Mouse (Mus musculus) lung, embryonic 16.5 days (tissue): ENCODE measurements around the gene Cep112. TPM values are rescaled to one million over a fixed set of nuclear protein-coding genes. Genes with fewer than 3 reads are reported as not detected.
A peak's percentile ranks its signal among the peaks of the same experiment; 100 is the strongest.

Experiments used
- ATAC-seq: fragments of 200-750 bp; cut with Nextera tagmentation; 2 replicates; pipeline ENCODE4 v1.8.0; 2017; ENCODE audit warnings: low read depth, mild to moderate bottlenecking, moderate library complexity
- H3K27ac ChIP-seq: fragments of 300-500 bp; sonication (generic); 2 replicates; pipeline ENCODE4 v1.5.1; 2014; ENCODE audit warnings: mild to moderate bottlenecking, control low read depth, low read length
- H3K27me3 ChIP-seq: fragments of 300-500 bp; sonication (generic); 2 replicates; pipeline ENCODE4 v1.6.1; 2014; ENCODE audit warnings: low read depth, low read length, mixed read lengths; ENCODE audit not compliant: control insufficient read depth, insufficient read depth
- H3K36me3 ChIP-seq: fragments of 300-500 bp; sonication (generic); 2 replicates; pipeline ENCODE4 v1.6.1; 2014; ENCODE audit warnings: low read length; ENCODE audit not compliant: control insufficient read depth, insufficient read depth
- H3K4me1 ChIP-seq: fragments of 300-500 bp; sonication (generic); replicated peaks from 2 replicates; pipeline ENCODE4 v1.6.1; 2014; ENCODE audit warnings: low read length, mixed read lengths; ENCODE audit not compliant: control insufficient read depth, insufficient read depth
- H3K4me2 ChIP-seq: fragments of 300-500 bp; sonication (generic); 2 replicates; pipeline ENCODE4 v1.6.1; 2014; ENCODE audit warnings: low read depth, low read length, control low read depth
- H3K4me3 ChIP-seq: fragments of 300-500 bp; sonication (generic); 2 replicates; pipeline ENCODE4 v1.5.1; 2014; ENCODE audit warnings: mild to moderate bottlenecking, low read length, control low read depth
- H3K9ac ChIP-seq: fragments of 300-500 bp; sonication (generic); 2 replicates; pipeline ENCODE4 v1.6.1; 2014; ENCODE audit warnings: low read length, control low read depth
- H3K9me3 ChIP-seq: fragments of 300-500 bp; sonication (generic); 2 replicates; pipeline ENCODE4 v1.6.1; 2016; ENCODE audit warnings: low read length; ENCODE audit not compliant: control insufficient read depth
- WGBS: fragments of 180-500 bp; shearing (Covaris S2); extraction: QIAGEN DNeasy Blood & Tissue Kit; methylation state at CpG from one replicate; pipeline ENCODE4 v1.1.7; 2014; 5-methylcytosine and 5-hydroxymethylcytosine counted together
- polyA plus RNA-seq: library from polyadenylated mRNA; unstranded; fragments of >200 nt; fragmentation: Nextera tagmentation; extraction: Ambion mirVana; gene quantifications from 2 replicates; pipeline ENCODE4 v1.2.1, GENCODE M21; 2015

Cep112 gene
- polyA plus RNA-seq, 1 experiment from 2014 or later = 15.4 TPM

- 73% methylated on average over 15 of the region's 15 CpGs for WGBS
- Histone ChIP-seq H3K36me3 (no peaks in the 10 kb centered on the region), H3K4me2 (no peak overlapping the region), H3K4me1 (no peaks in the 10 kb centered on the region), H3K9me3 (no peaks in the 10 kb centered on the region), H3K27me3 (no peaks in the 10 kb centered on the region), H3K27ac (no peak overlapping the region), H3K9ac (no peak overlapping the region), H3K4me3 (no peak overlapping the region)
- no peak for ATAC-seq
These were observed 355.6 kb downstream of the Cep112 start for GRCm38 (mm10) chr11:108780271-108781250.

- no peak overlapping the region for H3K4me2 ChIP-seq
- H3K27me3 ChIP-seq = no peaks in the 10 kb centered on the region
- no peaks in the 10 kb centered on the region for H3K9me3 ChIP-seq
- no peaks in the 10 kb centered on the region for H3K36me3 ChIP-seq
- H3K27ac ChIP-seq = no peak overlapping the region
- H3K4me3 ChIP-seq = no peak overlapping the region
- no peaks in the 10 kb centered on the region; the same call in 1 of the 2 replicates for H3K4me1 ChIP-seq
- WGBS = 58% methylated on average over 5 of the region's 5 CpGs
- H3K9ac ChIP-seq = no peak overlapping the region
- no peak for ATAC-seq
These were observed 373.4 kb downstream of the Cep112 start for GRCm38 (mm10) chr11:108798398-108798797.

GRCm38 (mm10) chr11:108799695-108800094, 374.7 kb downstream of the Cep112 start:
- H3K4me2 ChIP-seq = no peak overlapping the region
- H3K9me3 ChIP-seq = no peaks in the 10 kb centered on the region
- no peak overlapping the region for H3K9ac ChIP-seq
- H3K4me1 ChIP-seq = no peaks in the 10 kb centered on the region; the same call in 1 of the 2 replicates
- no peaks in the 10 kb centered on the region for H3K36me3 ChIP-seq
- no peak for ATAC-seq
- no peaks in the 10 kb centered on the region for H3K27me3 ChIP-seq
- WGBS = 45% methylated on average over 3 of the region's 3 CpGs
- no peak overlapping the region for H3K27ac ChIP-seq
- H3K4me3 ChIP-seq = no peak overlapping the region

- Histone ChIP-seq H3K4me3 (no peak overlapping the region), H3K9ac (no peak overlapping the region), H3K27me3 (no peaks in the 10 kb centered on the region), H3K36me3 (no peaks in the 10 kb centered on the region), H3K4me2 (no peak overlapping the region), H3K4me1 (no peaks in the 10 kb centered on the region; the same call in 1 of the 2 replicates), H3K9me3 (no peaks in the 10 kb centered on the region), H3K27ac (no peak overlapping the region)
- no peak for ATAC-seq
- WGBS = 81% methylated on average over 3 of the region's 3 CpGs
These were observed 379.0 kb downstream of the Cep112 start for GRCm38 (mm10) chr11:108804030-108804429.

GRCm38 (mm10) chr11:108805947-108806346, 381.0 kb downstream of the Cep112 start:
- Histone ChIP-seq H3K4me1 (no peaks in the 10 kb centered on the region; the same call in 1 of the 2 replicates), H3K9ac (no peak overlapping the region), H3K4me2 (no peak overlapping the region), H3K4me3 (no peak overlapping the region), H3K36me3 (no peaks in the 10 kb centered on the region), H3K9me3 (no peaks in the 10 kb centered on the region), H3K27ac (no peak overlapping the region), H3K27me3 (no peaks in the 10 kb centered on the region)
- ATAC-seq = peak; percentile 31; the same call in 1 of the 2 replicates
- 37% methylated on average over 3 of the region's 3 CpGs for WGBS

DNA sequence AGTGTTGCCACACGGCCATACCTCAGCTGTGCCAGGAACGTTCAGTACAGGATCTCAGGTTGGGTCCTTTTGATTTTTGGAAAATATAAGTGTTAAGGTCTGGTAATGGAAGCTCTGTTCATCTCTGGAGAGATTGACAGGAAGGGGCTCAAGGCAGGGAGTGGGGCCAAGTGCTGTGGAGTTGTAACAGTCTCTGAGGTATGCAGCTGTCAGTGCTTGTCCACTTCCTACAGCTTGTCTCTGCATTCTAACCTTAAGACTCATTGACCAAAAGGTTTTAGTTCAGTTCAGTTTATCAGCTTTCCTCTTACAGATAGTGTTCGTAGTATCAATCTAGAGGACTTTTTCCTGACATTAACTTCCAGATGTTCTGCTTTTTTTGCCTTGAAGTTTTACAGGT, 384.6 kb downstream of the Cep112 start:
- H3K27me3 ChIP-seq = no peaks in the 10 kb centered on the region
- no peak for ATAC-seq
- H3K4me1 ChIP-seq = no peaks in the 10 kb centered on the region; the same call in 1 of the 2 replicates
- WGBS = 81% methylated on average over 3 of the region's 3 CpGs
- no peak overlapping the region for H3K9ac ChIP-seq
- no peak overlapping the region for H3K4me2 ChIP-seq
- H3K9me3 ChIP-seq = no peaks in the 10 kb centered on the region
- no peak overlapping the region for H3K4me3 ChIP-seq
- H3K27ac ChIP-seq = no peak overlapping the region
- H3K36me3 ChIP-seq = no peaks in the 10 kb centered on the region

GRCm38 (mm10) chr11:108821771-108822170, 396.8 kb downstream of the Cep112 start:
- H3K27ac ChIP-seq = no peak overlapping the region
- no peaks in the 10 kb centered on the region for H3K27me3 ChIP-seq
- H3K4me3 ChIP-seq = no peak overlapping the region

DNA sequence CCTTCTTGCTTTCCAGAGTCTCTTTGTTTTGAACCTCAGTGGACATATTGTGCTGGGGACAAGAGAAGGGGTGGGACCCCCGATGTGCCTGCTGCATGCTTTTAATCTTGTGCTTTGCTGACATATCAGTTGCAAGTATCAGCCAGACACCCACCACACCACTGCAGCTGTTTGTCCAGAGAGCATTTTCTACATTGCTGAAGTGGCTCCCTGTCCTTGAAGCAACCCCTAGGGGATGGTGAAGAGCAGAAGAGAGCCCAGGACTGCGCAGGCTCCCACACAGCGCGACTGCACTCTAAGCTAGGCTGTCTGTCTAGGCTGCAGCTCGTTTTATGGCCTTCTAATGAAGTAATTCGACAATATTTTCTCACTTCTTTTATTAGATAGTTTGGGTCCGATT, 397.3 kb downstream of the Cep112 start:
- Histone ChIP-seq H3K4me3 (no peak overlapping the region), H3K9ac (no peak overlapping the region), H3K9me3 (peaks cover 5% of the 10 kb centered on the region; the same call in 1 of the 2 replicates), H3K4me1 (peaks cover 8% of the 10 kb centered on the region), H3K27me3 (no peaks in the 10 kb centered on the region), H3K27ac (no peak overlapping the region), H3K36me3 (peaks cover 3% of the 10 kb centered on the region), H3K4me2 (no peak overlapping the region)
- peak; percentile 74; the same call in 1 of the 2 replicates for ATAC-seq
- WGBS = 59% methylated on average over 7 of the region's 7 CpGs

More at GRCm38 (mm10) chr11:108821771-108822170, 396.8 kb downstream of the Cep112 start:
- ATAC-seq = peak; percentile 51; the same call in 1 of the 2 replicates
- Histone ChIP-seq H3K4me1 (peaks cover 8% of the 10 kb centered on the region), H3K9ac (no peak overlapping the region), H3K4me2 (no peak overlapping the region), H3K36me3 (peaks cover 3% of the 10 kb centered on the region), H3K9me3 (peaks cover 5% of the 10 kb centered on the region; the same call in 1 of the 2 replicates)
- 34% methylated on average over 4 of the region's 4 CpGs for WGBS

- Histone ChIP-seq H3K27ac (no peak overlapping the region), H3K4me3 (no peak overlapping the region), H3K27me3 (no peaks in the 10 kb centered on the region), H3K36me3 (peaks cover 3% of the 10 kb centered on the region), H3K9ac (no peak overlapping the region), H3K9me3 (peaks cover 5% of the 10 kb centered on the region; the same call in 1 of the 2 replicates), H3K4me1 (no peaks in the 10 kb centered on the region), H3K4me2 (no peak overlapping the region)
- ATAC-seq = no peak
These were observed 402.3 kb downstream of the Cep112 start for GRCm38 (mm10) chr11:108827321-108827720.
